ENCODE assay signal across 25 mouse cellular contexts in the genomic region with DNA sequence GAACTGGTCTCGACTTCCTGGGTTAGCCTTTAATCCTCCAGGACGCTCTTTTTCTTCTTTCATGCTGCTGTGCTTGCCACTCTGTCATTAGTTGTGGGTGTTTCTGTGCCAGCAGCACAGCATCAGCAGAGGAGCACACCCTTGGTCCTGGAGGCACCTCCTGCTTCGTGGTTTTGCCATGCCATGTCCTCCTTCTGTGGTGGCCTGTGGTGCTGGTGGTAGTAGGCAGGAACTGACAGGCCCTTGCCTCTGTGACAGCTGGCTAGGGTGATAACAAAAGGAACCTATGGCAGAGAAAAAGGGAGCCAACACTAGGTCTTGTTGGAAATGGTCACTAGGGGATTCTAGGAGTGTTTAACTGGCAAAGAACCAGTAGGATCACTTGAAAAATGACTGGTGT. TPM values are rescaled to one million over a fixed set of nuclear protein-coding genes. Genes with fewer than 3 reads are reported as not detected.
DNase-seq lines count a peak whose midpoint lies in the region; ATAC-seq and TF ChIP-seq lines count a peak whose summit lies in the region.
"Had no signal": no experiment of that assay in that cellular context is flagged by ENCODE, and none has a peak within 500 bp of the region (broad histone marks: within the 10 kb centered on the region; RNA-seq: fewer than 3 reads in every experiment).

No protein-coding gene starts in this region.

- no peaks in the 10 kb centered on the region for H3K36me3 ChIP-seq in embryonic facial prominence, embryonic 15.5 days
- peaks cover 3% of the 10 kb centered on the region; the same call in 1 of the 2 replicates for H3K36me3 ChIP-seq in embryonic facial prominence, embryonic 10.5 days (replicated peaks)
- no peaks in the 10 kb centered on the region for H3K36me3 ChIP-seq in myocyte (ENCODE audit: control insufficient read depth, insufficient read depth)
- no peaks in the 10 kb centered on the region for H3K36me3 ChIP-seq in heart, embryonic 12.5 days
- H3K36me3 ChIP-seq: embryonic facial prominence, embryonic 13.5 days; midbrain, embryonic 13.5 days had no signal

- no peak for DNase-seq in embryonic facial prominence, embryonic 10.5 days (ENCODE audit: low spot score)
- peak; percentile 87 for DNase-seq in 416B (ENCODE audit: low read depth)
- no peak for DNase-seq in cerebellum, adult 11 months
- no peak for DNase-seq in yolk sac, embryonic 10.5 days (ENCODE audit: low spot score)
- DNase-seq: adrenal gland, postnatal 36 days; cerebellum, adult 2 months; cerebellum, postnatal 25 days; embryo, embryonic 11 days; gastrocnemius, postnatal 10 days; heart, postnatal 14 days; kidney, adult 2 months; kidney, postnatal 36 days; left cerebral cortex, postnatal 4 days; lung, adult 2 months; lung, postnatal 14 days; thymus, postnatal 14 days had no signal

- no peak for TF ChIP-seq POLR2A in myocyte (IDR thresholded peaks at IDR 0.05; ENCODE audit: insufficient read length, low read depth)

- H3K4me1 ChIP-seq in embryonic facial prominence, embryonic 15.5 days: peaks cover 6% of the 10 kb centered on the region; the same call in 1 of the 2 replicates
- H3K4me1 ChIP-seq in embryonic facial prominence, embryonic 10.5 days: 0 out of 2 replicates have a peak, but pooled peaks cover 5% of the 10 kb centered on the region
- no peaks in the 10 kb centered on the region for H3K4me1 ChIP-seq in heart, embryonic 12.5 days (replicated peaks)
- H3K4me1 ChIP-seq: forebrain, embryonic 13.5 days; midbrain, embryonic 13.5 days had no signal

- no peak for ATAC-seq in embryonic facial prominence, embryonic 15.5 days (ENCODE audit: insufficient number of reproducible peaks, low FRiP score, low TSS enrichment, low read depth)
- ATAC-seq in hematopoietic stem cell, adult 5-6 weeks (replicated peaks in 1 of 2; ENCODE audit: insufficient read depth in 1 of 2, low FRiP score in 2 of 2, low TSS enrichment in 1 of 2, low read depth in 1 of 2, poor library complexity in 2 of 2, severe bottlenecking in 2 of 2): peak; percentile 58 to 79
- no peak for ATAC-seq in heart, embryonic 12.5 days (ENCODE audit: insufficient number of reproducible peaks, low FRiP score)
- ATAC-seq: forebrain, embryonic 13.5 days; hindbrain, embryonic 16.5 days; midbrain, embryonic 13.5 days had no signal

- peaks cover 15% of the 10 kb centered on the region for H3K79me2 ChIP-seq in myocyte (ENCODE audit: control insufficient read depth, insufficient read depth)

- no peak overlapping the region for H3ac ChIP-seq in myocyte (ENCODE audit: control insufficient read depth, insufficient read length)

- 82% methylated on average over 3 of the region's 3 CpGs for WGBS in embryonic facial prominence, embryonic 15.5 days
- WGBS in embryonic facial prominence, embryonic 10.5 days: 85% methylated on average over 3 of the region's 3 CpGs
- WGBS in heart, embryonic 12.5 days: 88% methylated on average over 3 of the region's 3 CpGs

- H3K4me2 ChIP-seq in embryonic facial prominence, embryonic 15.5 days (replicated peaks): no peak overlapping the region
- no peak overlapping the region for H3K4me2 ChIP-seq in myocyte (ENCODE audit: low read depth)
- no peak overlapping the region for H3K4me2 ChIP-seq in heart, embryonic 12.5 days
- H3K4me2 ChIP-seq: embryonic facial prominence, embryonic 13.5 days; forebrain, embryonic 13.5 days; midbrain, embryonic 13.5 days had no signal

- 0 out of 2 replicates have a peak overlapping the region, but pooled peaks have one; percentile 4 for H3K27ac ChIP-seq in embryonic facial prominence, embryonic 15.5 days (replicated peaks)
- no peak overlapping the region for H3K27ac ChIP-seq in embryonic facial prominence, embryonic 10.5 days (replicated peaks)
- no peak overlapping the region for H3K27ac ChIP-seq in heart, embryonic 12.5 days (ENCODE audit: poor library complexity, severe bottlenecking)
- H3K27ac ChIP-seq: embryonic facial prominence, embryonic 13.5 days; forebrain, embryonic 13.5 days; midbrain, embryonic 13.5 days had no signal

- H3K4me3 ChIP-seq in embryonic facial prominence, embryonic 15.5 days (replicated peaks): no peak overlapping the region
- no peak overlapping the region for H3K4me3 ChIP-seq in embryonic facial prominence, embryonic 10.5 days
- no peak overlapping the region for H3K4me3 ChIP-seq in myocyte
- no peak overlapping the region for H3K4me3 ChIP-seq in heart, embryonic 12.5 days
- H3K4me3 ChIP-seq: embryonic facial prominence, embryonic 13.5 days; forebrain, embryonic 13.5 days; midbrain, embryonic 13.5 days had no signal

- H3K27me3 ChIP-seq in embryonic facial prominence, embryonic 15.5 days: no peaks in the 10 kb centered on the region
- no peaks in the 10 kb centered on the region for H3K27me3 ChIP-seq in embryonic facial prominence, embryonic 10.5 days (replicated peaks; ENCODE audit: low read depth, poor library complexity, severe bottlenecking)
- no peaks in the 10 kb centered on the region for H3K27me3 ChIP-seq in myocyte (ENCODE audit: control insufficient read depth, insufficient read depth, insufficient read length)
- H3K27me3 ChIP-seq in heart, embryonic 12.5 days (replicated peaks): no peaks in the 10 kb centered on the region
- H3K27me3 ChIP-seq: embryonic facial prominence, embryonic 13.5 days; forebrain, embryonic 13.5 days; midbrain, embryonic 13.5 days had no signal

- H3K9me3 ChIP-seq in embryonic facial prominence, embryonic 15.5 days (replicated peaks): no peaks in the 10 kb centered on the region
- no peaks in the 10 kb centered on the region for H3K9me3 ChIP-seq in embryonic facial prominence, embryonic 10.5 days
- H3K9me3 ChIP-seq in heart, embryonic 12.5 days (replicated peaks): no peaks in the 10 kb centered on the region
- H3K9me3 ChIP-seq: embryonic facial prominence, embryonic 13.5 days; forebrain, embryonic 13.5 days; midbrain, embryonic 13.5 days had no signal

- no peak overlapping the region for H3K9ac ChIP-seq in embryonic facial prominence, embryonic 15.5 days
- H3K9ac ChIP-seq in heart, embryonic 12.5 days: no peak overlapping the region
- H3K9ac ChIP-seq: embryonic facial prominence, embryonic 13.5 days; forebrain, embryonic 13.5 days; midbrain, embryonic 13.5 days had no signal

TF ChIP-seq in myocyte, 11 proteins besides CTCF, POLR2A, EP300 and RAD21:
- TF ChIP-seq MYOD1 (IDR thresholded peaks at IDR 0.05; ENCODE audit: control insufficient read depth in 1 of 3, insufficient read length in 2 of 3, low read depth in 2 of 3) (peak in 2 of 3 experiments; percentile 40 to 72), SRF (IDR thresholded peaks at IDR 0.05; ENCODE audit: control insufficient read depth, insufficient read length, low read depth) (no peak), MYOG (IDR thresholded peaks at IDR 0.05; ENCODE audit: control insufficient read depth in 1 of 3, insufficient read depth in 1 of 3, insufficient read length in 2 of 3, low read depth in 2 of 3) (peak; percentile 26 to 89 (median 59)), TCF12 (IDR thresholded peaks at IDR 0.05; ENCODE audit: insufficient read depth, poor library complexity, severe bottlenecking) (peak; percentile 8)

RNA-seq across cellular contexts. Expression of a gene that starts 10.6 kb away (rescaled TPM):
- polyA plus RNA-seq in embryonic facial prominence, embryonic 15.5 days (2015; fragmentation: Nextera tagmentation; extraction: Ambion mirVana): 26.7 and 33.2 TPM in 2 replicates
- polyA plus RNA-seq in embryonic facial prominence, embryonic 10.5 days (2016; fragmentation: Nextera tagmentation; extraction: Ambion mirVana): 0.73 and 0.91 TPM in 2 replicates
- not detected in 2 replicates for total RNA-seq in hematopoietic stem cell, adult 5-6 weeks (2017)
- polyA plus RNA-seq in myocyte (2012; fragmentation: generic; extraction: Trizol): 0.66 TPM
- 0.14 and 0.28 TPM in 2 replicates for polyA plus RNA-seq in heart, embryonic 12.5 days (2016; fragmentation: Nextera tagmentation; extraction: Ambion mirVana)
- total RNA-seq: gastrocnemius, postnatal 10 days; heart, postnatal 14 days; left cerebral cortex, postnatal 4 days had no signal
- polyA plus RNA-seq: heart, embryonic 14.5 days had no signal

Comparison
In these comparisons a context has a peak if more than half of its experiments do, and no peak if none do; other contexts are left out.
1. RNA of a gene that starts 10.6 kb away (polyA plus RNA-seq): 26.7 to 33.2 TPM in embryonic facial prominence, embryonic 15.5 days; 0.73 to 0.91 TPM in embryonic facial prominence, embryonic 10.5 days, 0.66 TPM in myocyte (single experiment) and 0.14 to 0.28 TPM in heart, embryonic 12.5 days; every median in the first group is over 10 times any median in the second.
2. ATAC-seq: peak in hematopoietic stem cell, adult 5-6 weeks (2 of 2); none in embryonic facial prominence, embryonic 15.5 days (single experiment) and heart, embryonic 12.5 days (single experiment).